Mouse (Mus musculus) heart, postnatal 0 days (tissue): ENCODE measurements around the gene Gm26657. TPM values are rescaled to one million over a fixed set of nuclear protein-coding genes. Genes with fewer than 3 reads are reported as not detected.

Experiments used
- ATAC-seq: fragments of 200-750 bp; cut with Nextera tagmentation; 2 replicates; pipeline ENCODE4 v1.8.0; 2017; ENCODE audit warnings: low read depth, moderate number of reproducible peaks, moderate library complexity; ENCODE audit not compliant: insufficient read depth
- DNase-seq: peaks from one replicate; pipeline ENCODE4 v3.0.0-alpha.2; 2016; ENCODE audit warnings: low spot score
- H3K27ac ChIP-seq: fragments of 300-500 bp; sonication (generic); 2 replicates; pipeline ENCODE4 v1.5.1; 2014; ENCODE audit warnings: low read depth, mild to moderate bottlenecking
- H3K27me3 ChIP-seq: fragments of 300-500 bp; sonication (generic); 2 replicates; pipeline ENCODE4 v1.6.1; 2014; ENCODE audit warnings: low read length, mixed read lengths; ENCODE audit not compliant: control insufficient read depth, insufficient read depth
- H3K36me3 ChIP-seq: fragments of 300-500 bp; sonication (generic); replicated peaks from 2 replicates; pipeline ENCODE4 v1.6.1; 2014; ENCODE audit warnings: low read length, mixed read lengths; ENCODE audit not compliant: control insufficient read depth, insufficient read depth
- H3K4me1 ChIP-seq: fragments of 300-500 bp; sonication (generic); 2 replicates; pipeline ENCODE4 v1.6.1; 2014; ENCODE audit warnings: antibody characterized with exemption; ENCODE audit not compliant: control insufficient read depth, insufficient read depth
- H3K4me2 ChIP-seq: fragments of 300-500 bp; sonication (generic); 2 replicates; pipeline ENCODE4 v1.6.1; 2014; ENCODE audit warnings: low read depth, mild to moderate bottlenecking, low read length, moderate library complexity
- H3K4me3 ChIP-seq: fragments of 300-500 bp; sonication (generic); 2 replicates; pipeline ENCODE4 v1.5.1; 2014; ENCODE audit warnings: low read depth, low read length
- H3K9ac ChIP-seq: fragments of 300-500 bp; sonication (generic); replicated peaks from 2 replicates; pipeline ENCODE4 v1.6.1; 2014; ENCODE audit warnings: low read depth, low read length, mixed read lengths
- H3K9me3 ChIP-seq: fragments of 300-500 bp; sonication (generic); replicated peaks from 2 replicates; pipeline ENCODE4 v1.6.1; 2016; ENCODE audit warnings: low read length; ENCODE audit not compliant: control insufficient read depth
- CTCF ChIP-seq: IDR thresholded peaks from 2 replicates; pipeline ENCODE4 v1.5.1; 2016; ENCODE audit warnings: antibody characterized with exemption, control low read depth, low read depth
- EP300 ChIP-seq: IDR thresholded peaks from 2 replicates; pipeline ENCODE4 v1.6.1; 2016; ENCODE audit warnings: antibody characterized with exemption, low read depth
- WGBS: fragments of 180-500 bp; shearing (Covaris S2); extraction: QIAGEN DNeasy Blood & Tissue Kit; methylation state at CpG from one replicate; pipeline ENCODE4 v1.1.7; 2014; 5-methylcytosine and 5-hydroxymethylcytosine counted together
- polyA plus RNA-seq: library from polyadenylated mRNA; unstranded; fragments of >200 nt; fragmentation: Nextera tagmentation; extraction: Ambion mirVana; gene quantifications from 2 replicates; pipeline ENCODE4 v1.2.1, GENCODE M21; 2015
- total RNA-seq: library from RNA; depleted of rRNA; stranded (reverse); fragments of >200 nt; gene quantifications from 2 replicates; pipeline ENCODE4 v1.2.3, GENCODE M21; 2014; ENCODE audit warnings: low replicate concordance; rRNA removed

Gm26657 gene
- total RNA-seq (not detected in 2 replicates), polyA plus RNA-seq (not detected in 2 replicates)

GRCm38 (mm10) chr4:56740020-56740485 lies at the start of gene Gm26657:
TSS of gene Gm26657 (plus strand) at chr4:56740070.
- no peak within 1 kb of the TSS for H3K27ac ChIP-seq
- ATAC-seq (no peak), DNase-seq (no peak)

DNA sequence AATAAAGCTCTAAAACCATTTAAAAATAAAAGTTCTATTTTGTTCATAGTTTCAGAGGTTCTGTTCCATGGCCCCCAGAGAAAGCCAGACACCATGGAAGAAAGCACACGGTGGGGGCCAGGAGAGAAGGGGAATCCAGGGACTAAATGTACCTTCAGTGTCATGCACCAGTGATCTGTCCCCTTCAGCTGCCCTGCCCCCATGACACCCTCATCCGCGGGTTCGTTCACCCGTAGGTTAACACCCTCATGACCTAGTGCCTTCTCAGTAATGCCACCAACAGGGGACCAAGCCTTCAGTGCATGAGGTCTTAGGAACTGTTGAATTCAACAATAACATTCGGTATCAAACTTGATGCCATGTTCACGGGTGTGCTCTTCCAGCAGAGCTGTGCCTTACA lies 43.5 kb upstream of the Gm26657 start:
- Histone ChIP-seq H3K27ac (no peak overlapping the region), H3K36me3 (no peaks in the 10 kb centered on the region), H3K9ac (no peak overlapping the region), H3K9me3 (no peaks in the 10 kb centered on the region), H3K4me1 (no peaks in the 10 kb centered on the region), H3K27me3 (no peaks in the 10 kb centered on the region), H3K4me2 (no peak overlapping the region), H3K4me3 (no peak overlapping the region)
- no peak for TF ChIP-seq CTCF
- no peak for TF ChIP-seq EP300
- DNase-seq = no peak
- ATAC-seq = no peak
- 84% methylated on average over 7 of the region's 7 CpGs for WGBS

More at GRCm38 (mm10) chr4:56740020-56740485, at the start of gene Gm26657:
- no peaks in the 10 kb centered on the region for H3K27me3 ChIP-seq
- no peak within 1 kb of the TSS for H3K9ac ChIP-seq
- no peak within 1 kb of the TSS for H3K4me3 ChIP-seq
- no peak within 1 kb of the TSS for H3K4me2 ChIP-seq
- H3K36me3 ChIP-seq = no peaks in the 10 kb centered on the region; the same call in 1 of the 2 replicates
- no peaks in the 10 kb centered on the region for H3K9me3 ChIP-seq
- WGBS = 78% methylated on average over 18 of the region's 18 CpGs
- TF ChIP-seq EP300 = no peak
- no peak for TF ChIP-seq CTCF
- H3K4me1 ChIP-seq = no peaks in the 10 kb centered on the region

DNA sequence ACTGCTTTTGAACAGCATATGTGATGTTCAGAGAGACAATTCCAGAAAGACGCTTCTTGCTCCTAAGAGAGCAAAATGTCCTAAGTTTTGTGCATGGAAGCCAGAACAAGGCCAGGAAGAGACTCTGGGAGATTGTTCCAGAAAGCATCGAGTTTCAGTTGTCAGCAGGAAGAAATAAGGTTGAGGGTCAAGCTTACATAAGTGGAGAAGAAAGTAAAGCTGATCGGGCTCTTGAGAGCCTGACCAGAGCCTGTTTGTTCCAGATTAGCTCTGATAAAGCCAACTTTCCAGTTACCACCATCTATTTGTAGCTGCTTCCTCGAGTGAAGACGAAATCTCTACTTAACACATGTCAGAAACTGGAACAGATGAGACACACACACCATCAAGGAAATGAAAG lies 41.2 kb upstream of the Gm26657 start:
- Histone ChIP-seq H3K9me3 (no peaks in the 10 kb centered on the region), H3K36me3 (no peaks in the 10 kb centered on the region), H3K27ac (no peak overlapping the region), H3K27me3 (no peaks in the 10 kb centered on the region), H3K4me1 (no peaks in the 10 kb centered on the region), H3K9ac (no peak overlapping the region), H3K4me3 (no peak overlapping the region), H3K4me2 (no peak overlapping the region)
- 22% methylated on average over 5 of the region's 5 CpGs for WGBS
- ATAC-seq (no peak), DNase-seq (peak; percentile 41)
- TF ChIP-seq EP300 (no peak), CTCF (no peak)

GRCm38 (mm10) chr4:56702234-56702633 lies 37.6 kb upstream of the Gm26657 start:
- no peak for DNase-seq
- no peak for TF ChIP-seq CTCF
- TF ChIP-seq EP300 = no peak
- no peaks in the 10 kb centered on the region for H3K27me3 ChIP-seq
- H3K27ac ChIP-seq = no peak overlapping the region
- no peaks in the 10 kb centered on the region for H3K9me3 ChIP-seq
- WGBS = 33% methylated on average over 10 of the region's 10 CpGs
- no peak overlapping the region for H3K4me3 ChIP-seq
- H3K9ac ChIP-seq = no peak overlapping the region
- 0 out of 2 replicates have a peak overlapping the region, but pooled peaks have one; percentile 12 for H3K4me2 ChIP-seq
- H3K4me1 ChIP-seq = no peaks in the 10 kb centered on the region
- no peaks in the 10 kb centered on the region for H3K36me3 ChIP-seq
- ATAC-seq = no peak

DNA sequence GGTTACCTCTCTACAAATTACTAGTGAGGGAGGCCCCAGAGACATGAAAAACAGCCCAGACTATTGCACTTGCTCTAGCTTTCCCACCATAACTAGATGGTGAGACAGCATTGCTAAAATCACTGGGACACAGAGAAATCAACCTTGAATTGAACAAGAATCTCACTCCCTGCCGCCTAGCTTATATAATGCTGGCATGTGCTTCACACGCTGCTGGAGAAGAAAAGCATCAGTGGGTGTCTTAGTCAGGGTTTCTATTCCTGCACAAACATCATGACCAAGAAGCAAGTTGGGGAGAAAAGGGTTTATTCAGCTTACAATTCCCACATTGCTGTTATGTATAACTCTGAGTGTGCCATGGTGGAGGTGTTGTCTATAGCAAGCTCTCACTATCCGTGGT lies 26.7 kb upstream of the Gm26657 start:
- no peak overlapping the region for H3K9ac ChIP-seq
- WGBS = 87% methylated on average over 3 of the region's 3 CpGs
- H3K36me3 ChIP-seq = no peaks in the 10 kb centered on the region
- DNase-seq (no peak), ATAC-seq (no peak)
- H3K4me2 ChIP-seq = no peak overlapping the region
- no peaks in the 10 kb centered on the region for H3K9me3 ChIP-seq
- H3K27ac ChIP-seq = no peak overlapping the region
- no peak overlapping the region for H3K4me3 ChIP-seq
- TF ChIP-seq EP300 = no peak
- no peak for TF ChIP-seq CTCF
- H3K27me3 ChIP-seq = no peaks in the 10 kb centered on the region
- H3K4me1 ChIP-seq = peaks cover 12% of the 10 kb centered on the region

DNA sequence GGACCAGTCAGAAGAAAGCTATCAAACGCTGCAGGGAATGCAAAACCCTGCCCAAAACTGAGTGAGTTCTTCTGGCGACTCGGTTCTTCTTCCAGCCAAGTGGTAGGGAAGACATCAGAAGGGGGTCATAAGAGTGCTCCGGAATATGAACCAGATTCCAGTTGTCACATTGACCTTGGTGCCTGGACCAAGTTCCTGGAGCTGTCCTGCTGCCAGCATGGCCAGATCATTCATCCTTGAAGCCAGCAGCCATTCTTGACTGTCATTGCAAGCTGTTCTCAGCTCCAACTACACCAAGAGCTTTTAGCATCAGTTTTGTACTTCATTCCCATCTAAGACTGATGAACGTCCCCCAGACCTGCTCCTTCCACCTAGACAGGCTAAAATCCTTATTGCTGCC lies 23.1 kb upstream of the Gm26657 start:
- DNase-seq (no peak), ATAC-seq (no peak)
- Histone ChIP-seq H3K36me3 (no peaks in the 10 kb centered on the region), H3K27ac (no peak overlapping the region), H3K27me3 (no peaks in the 10 kb centered on the region), H3K9me3 (no peaks in the 10 kb centered on the region), H3K4me3 (no peak overlapping the region), H3K9ac (no peak overlapping the region), H3K4me2 (no peak overlapping the region), H3K4me1 (peaks cover 31% of the 10 kb centered on the region)
- 38% methylated on average over 5 of the region's 5 CpGs for WGBS
- TF ChIP-seq CTCF (no peak), EP300 (no peak)
